Comparison of ENCODE assay signal across 27 mouse cellular contexts in genomic region chr15:10242250-10242649, GRCm38 (mm10).
"Had no signal": no experiment of that assay in that cellular context is flagged by ENCODE, and none has a peak within 500 bp of the region (broad histone marks: within the 10 kb centered on the region; RNA-seq: fewer than 3 reads in every experiment).

No protein-coding gene starts in this region.

- H3K27ac ChIP-seq: limb, embryonic 10.5 days; limb, embryonic 12.5 days; limb, embryonic 13.5 days; limb, embryonic 15.5 days; liver, embryonic 12.5 days; liver, embryonic 13.5 days; liver, embryonic 14.5 days; liver, embryonic 15.5 days; lung, embryonic 15.5 days; macrophage; midbrain, embryonic 10.5 days; midbrain, embryonic 12.5 days; midbrain, embryonic 13.5 days; midbrain, embryonic 15.5 days; neural tube, embryonic 12.5 days had no signal

- H3K4me3 ChIP-seq: limb, embryonic 10.5 days; limb, embryonic 12.5 days; limb, embryonic 13.5 days; limb, embryonic 15.5 days; liver, embryonic 12.5 days; liver, embryonic 13.5 days; liver, embryonic 15.5 days; lung, embryonic 15.5 days; megakaryocyte, embryonic 14.5 days; midbrain, embryonic 10.5 days; midbrain, embryonic 12.5 days; midbrain, embryonic 13.5 days; midbrain, embryonic 15.5 days; myocyte; neural tube, embryonic 12.5 days had no signal

- H3K9ac ChIP-seq: limb, embryonic 12.5 days; limb, embryonic 13.5 days; limb, embryonic 15.5 days; liver, embryonic 12.5 days; liver, embryonic 13.5 days; liver, embryonic 14.5 days; liver, embryonic 15.5 days; liver, postnatal 0 days; lung, embryonic 14.5 days; lung, embryonic 15.5 days; midbrain, embryonic 12.5 days; midbrain, embryonic 13.5 days; midbrain, embryonic 15.5 days; neural tube, embryonic 12.5 days had no signal

- H3K36me3 ChIP-seq: limb, embryonic 10.5 days; limb, embryonic 12.5 days; limb, embryonic 13.5 days; limb, embryonic 15.5 days; liver, embryonic 12.5 days; liver, embryonic 13.5 days; liver, embryonic 15.5 days; lung, embryonic 15.5 days; midbrain, embryonic 10.5 days; midbrain, embryonic 12.5 days; midbrain, embryonic 13.5 days; midbrain, embryonic 15.5 days; neural tube, embryonic 12.5 days had no signal

- H3K4me1 ChIP-seq: limb, embryonic 10.5 days; limb, embryonic 12.5 days; limb, embryonic 13.5 days; limb, embryonic 15.5 days; liver, embryonic 12.5 days; liver, embryonic 13.5 days; liver, embryonic 15.5 days; lung, embryonic 15.5 days; megakaryocyte, embryonic 14.5 days; midbrain, embryonic 10.5 days; midbrain, embryonic 12.5 days; midbrain, embryonic 13.5 days; midbrain, embryonic 15.5 days; neural tube, embryonic 12.5 days had no signal

- H3K27me3 ChIP-seq: limb, embryonic 12.5 days; limb, embryonic 13.5 days; limb, embryonic 15.5 days; liver, embryonic 12.5 days; liver, embryonic 13.5 days; liver, embryonic 15.5 days; lung, embryonic 15.5 days; megakaryocyte, embryonic 14.5 days; midbrain, embryonic 12.5 days; midbrain, embryonic 13.5 days; midbrain, embryonic 15.5 days; neural tube, embryonic 12.5 days had no signal

- DNase-seq: left cerebral cortex, postnatal 4 days; liver, embryonic 13.5 days; liver, postnatal 0 days; lung, adult 18-20 months; lung, adult 2 months; lung, embryonic 14.5 days; lung, postnatal 10 days; lung, postnatal 14 days; lung, postnatal 36 days; lung, postnatal 4 days; midbrain, embryonic 14.5 days had no signal
